Mouse (Mus musculus): ENCODE measurements around the gene Dapk3.

- TF ChIP-seq CTCF (IDR thresholded peaks at IDR 0.05; ENCODE audit: low read depth, low read length) (no peak), POLR2A (IDR thresholded peaks at IDR 0.05; ENCODE audit: insufficient read depth, low read length) (no peak)
Observed at GRCm38 (mm10) chr10:81178927-81179326, 3.9 kb upstream of the Dapk3 start.

Measured in ES-Bruce4 (cell line).